Mouse (Mus musculus): ENCODE results near the gene Fam213a. TPM values are rescaled to one million over a fixed set of nuclear protein-coding genes. Genes with fewer than 3 reads are reported as not detected.

The Fam213a gene
- total and polyA plus RNA-seq, 2 experiments from 2014 or later: 50.0 to 124 TPM

DNA sequence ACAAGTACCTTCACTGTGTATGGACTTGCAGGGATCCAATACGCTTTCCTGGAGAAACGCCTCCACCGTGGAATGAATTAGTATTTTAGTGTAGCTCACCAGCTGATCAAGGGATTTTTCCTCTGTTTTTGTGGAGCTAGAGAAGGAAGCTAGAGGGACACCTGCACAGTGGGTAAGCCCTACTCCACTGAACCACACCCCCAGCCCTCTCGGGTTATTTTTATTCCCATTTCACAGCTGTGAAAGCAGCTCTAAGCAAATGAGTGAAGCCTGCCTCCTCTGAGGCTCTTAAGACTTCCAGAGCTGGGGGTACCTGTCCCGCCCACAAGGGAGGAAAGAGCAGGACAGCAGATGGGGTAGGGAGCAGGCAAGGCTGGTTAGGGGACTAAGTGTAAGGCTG is 60.2 kb downstream of the Fam213a start:
- no peak for TF ChIP-seq CTCF (IDR thresholded peaks at IDR 0.05)
- Histone ChIP-seq H3K36me3 (ENCODE audit: insufficient read depth, low read length) (no peaks in the 10 kb centered on the region), H3K27ac (ENCODE audit: low read depth, low read length) (no peak overlapping the region), H3K4me3 (ENCODE audit: low read depth, low read length) (no peak overlapping the region), H3K9me3 (ENCODE audit: low read length) (no peaks in the 10 kb centered on the region), H3K4me1 (ENCODE audit: insufficient read depth, low read length) (peaks cover 34% of the 10 kb centered on the region; the same call in 1 of the 2 replicates), H3K9ac (replicated peaks; ENCODE audit: low read length, poor library complexity, severe bottlenecking) (no peak overlapping the region), H3K4me2 (ENCODE audit: low read depth, low read length, poor library complexity, severe bottlenecking) (no peak overlapping the region), H3K27me3 (ENCODE audit: insufficient read depth, low read length) (no peaks in the 10 kb centered on the region)
- DNase-seq (ENCODE audit: low spot score) (no peak), ATAC-seq (ENCODE audit: low FRiP score) (no peak)
- WGBS: 85% methylated on average over 5 of the region's 5 CpGs

DNA sequence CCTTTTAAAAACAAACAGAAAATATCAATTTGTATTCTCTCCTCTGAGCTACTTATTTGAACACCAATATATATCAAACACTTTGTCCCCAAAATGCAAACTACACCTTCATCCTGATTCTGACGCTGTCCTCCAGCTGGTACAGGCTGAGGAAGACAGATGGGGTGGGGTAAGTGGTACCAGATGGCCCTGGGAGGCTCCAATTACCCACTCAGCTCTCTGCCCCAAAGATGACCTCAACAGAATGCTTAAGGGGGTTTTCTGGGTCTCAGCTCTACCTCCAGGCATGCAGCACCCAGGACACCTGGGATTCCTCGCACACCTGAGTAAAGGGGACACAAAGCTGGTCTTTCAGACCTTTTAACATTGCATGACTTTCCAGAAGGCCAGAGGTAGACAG is 60.9 kb downstream of the Fam213a start:
- Histone ChIP-seq H3K27ac (ENCODE audit: low read depth, low read length) (no peak overlapping the region), H3K4me3 (ENCODE audit: low read depth, low read length) (no peak overlapping the region), H3K4me1 (ENCODE audit: insufficient read depth, low read length) (peaks cover 29% of the 10 kb centered on the region; the same call in 1 of the 2 replicates), H3K27me3 (ENCODE audit: insufficient read depth, low read length) (no peaks in the 10 kb centered on the region), H3K9me3 (ENCODE audit: low read length) (no peaks in the 10 kb centered on the region), H3K4me2 (ENCODE audit: low read depth, low read length, poor library complexity, severe bottlenecking) (no peak overlapping the region), H3K36me3 (ENCODE audit: insufficient read depth, low read length) (no peaks in the 10 kb centered on the region), H3K9ac (replicated peaks; ENCODE audit: low read length, poor library complexity, severe bottlenecking) (no peak overlapping the region)
- DNase-seq (ENCODE audit: low spot score) (no peak), ATAC-seq (ENCODE audit: low FRiP score) (no peak)
- WGBS: 64% methylated on average over 2 of the region's 2 CpGs
- TF ChIP-seq CTCF (IDR thresholded peaks at IDR 0.05): no peak

DNA sequence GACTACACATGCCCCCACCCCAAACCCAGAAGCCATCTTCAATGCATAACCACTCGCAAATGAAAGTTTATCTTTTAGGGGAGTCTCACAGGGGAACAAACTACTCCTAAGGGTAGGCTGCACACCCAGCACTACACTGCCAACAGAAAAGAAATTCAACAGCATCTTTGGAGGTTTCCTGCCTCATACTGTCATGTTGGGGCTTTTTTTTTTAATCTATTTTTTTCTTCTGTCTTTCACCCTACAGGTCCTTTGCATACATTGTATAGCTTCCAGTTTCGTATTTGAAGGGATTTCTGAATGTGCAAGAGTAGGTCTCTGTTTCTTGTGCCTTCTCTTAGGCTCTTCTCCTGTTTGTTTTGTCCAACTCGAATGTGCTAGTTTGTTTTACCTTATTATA is 61.3 kb downstream of the Fam213a start:
- no peak overlapping the region for H3K27ac ChIP-seq (ENCODE audit: low read depth, low read length)
- H3K4me3 ChIP-seq (ENCODE audit: low read depth, low read length): no peak overlapping the region
- H3K9me3 ChIP-seq (ENCODE audit: low read length): no peaks in the 10 kb centered on the region
- H3K4me2 ChIP-seq (ENCODE audit: low read depth, low read length, poor library complexity, severe bottlenecking): no peak overlapping the region
- H3K27me3 ChIP-seq (ENCODE audit: insufficient read depth, low read length): no peaks in the 10 kb centered on the region
- H3K4me1 ChIP-seq (ENCODE audit: insufficient read depth, low read length): peaks cover 29% of the 10 kb centered on the region; the same call in 1 of the 2 replicates
- 91% methylated on average over 3 of the region's 3 CpGs for WGBS
- no peaks in the 10 kb centered on the region for H3K36me3 ChIP-seq (ENCODE audit: insufficient read depth, low read length)
- H3K9ac ChIP-seq (replicated peaks; ENCODE audit: low read length, poor library complexity, severe bottlenecking): no peak overlapping the region
- TF ChIP-seq CTCF (IDR thresholded peaks at IDR 0.05): no peak
- ATAC-seq (ENCODE audit: low FRiP score): no peak
- no peak for DNase-seq (ENCODE audit: low spot score)

DNA sequence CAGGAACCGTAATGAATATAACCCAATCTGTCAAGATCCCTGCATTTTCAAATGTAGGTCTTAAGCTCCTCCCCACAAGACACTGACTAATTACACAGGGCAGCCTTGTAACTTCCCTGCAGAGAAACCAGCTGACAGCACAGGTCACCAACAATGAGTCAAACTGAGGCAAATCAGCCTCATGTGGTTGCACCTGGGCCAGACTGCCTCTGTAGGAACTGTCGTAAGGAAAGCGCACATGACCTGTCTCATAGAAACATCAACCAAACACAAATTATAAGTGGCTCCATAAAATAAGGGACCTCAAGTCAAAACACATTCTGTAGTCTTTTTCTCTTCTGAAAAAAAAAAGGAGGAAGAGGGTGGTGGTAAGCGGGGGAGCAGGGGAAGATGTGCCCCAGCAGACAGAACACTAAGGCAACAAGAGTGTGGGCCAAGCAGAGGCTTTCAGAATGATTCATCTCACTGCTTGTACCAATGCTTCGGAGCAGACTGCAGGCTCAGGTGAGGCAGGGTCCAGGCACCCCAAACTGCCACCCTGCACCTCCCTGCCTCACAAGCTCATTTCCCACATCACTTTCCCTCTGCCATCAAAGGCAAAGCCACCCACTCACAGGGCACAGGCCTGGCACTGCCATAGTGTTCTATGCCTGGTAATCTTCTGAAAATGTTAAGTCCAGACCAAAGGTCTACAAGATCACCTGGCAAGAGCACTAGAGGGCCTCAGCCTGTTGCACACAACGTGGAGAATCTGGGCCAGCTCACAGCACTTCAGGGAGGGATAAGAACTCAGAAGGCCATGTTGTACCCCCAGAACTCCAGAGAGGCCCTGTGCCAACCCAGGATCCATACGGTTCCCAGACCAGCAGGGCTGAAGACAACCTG is 63.6 kb downstream of the Fam213a start:
- no peaks in the 10 kb centered on the region for H3K9me3 ChIP-seq (ENCODE audit: low read length)
- H3K4me1 ChIP-seq (ENCODE audit: insufficient read depth, low read length): peaks cover 11% of the 10 kb centered on the region; the same call in 1 of the 2 replicates
- DNase-seq (ENCODE audit: low spot score): no peak
- no peak overlapping the region for H3K9ac ChIP-seq (replicated peaks; ENCODE audit: low read length, poor library complexity, severe bottlenecking)
- H3K36me3 ChIP-seq (ENCODE audit: insufficient read depth, low read length): no peaks in the 10 kb centered on the region
- no peaks in the 10 kb centered on the region for H3K27me3 ChIP-seq (ENCODE audit: insufficient read depth, low read length)
- no peak overlapping the region for H3K27ac ChIP-seq (ENCODE audit: low read depth, low read length)
- 73% methylated on average over 7 of the region's 7 CpGs for WGBS
- TF ChIP-seq CTCF (IDR thresholded peaks at IDR 0.05): no peak
- no peak for ATAC-seq (ENCODE audit: low FRiP score)
- H3K4me2 ChIP-seq (ENCODE audit: low read depth, low read length, poor library complexity, severe bottlenecking): no peak overlapping the region
- H3K4me3 ChIP-seq (ENCODE audit: low read depth, low read length): no peak overlapping the region

DNA sequence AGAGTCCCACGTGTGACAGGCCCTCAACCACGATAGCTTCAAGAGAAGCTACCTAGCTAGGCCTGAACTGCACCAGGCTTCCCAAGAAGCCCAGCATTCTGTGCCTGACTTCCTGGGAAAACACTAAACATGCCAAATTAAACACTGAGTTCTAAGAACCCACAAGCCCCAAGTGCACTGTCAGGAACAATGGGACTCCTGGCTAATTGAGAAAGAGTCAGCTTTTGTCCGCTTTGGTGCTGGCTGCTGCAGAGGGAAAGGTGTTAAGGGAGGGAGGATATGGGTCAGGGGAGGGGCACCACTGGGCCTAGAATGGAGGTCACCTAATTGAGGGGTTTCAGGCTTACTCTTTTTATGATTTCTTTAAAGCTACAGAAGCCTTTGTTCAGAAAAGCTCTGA is 64.5 kb downstream of the Fam213a start:
- DNase-seq (ENCODE audit: low spot score) (no peak), ATAC-seq (ENCODE audit: low FRiP score) (no peak)
- H3K9ac ChIP-seq (replicated peaks; ENCODE audit: low read length, poor library complexity, severe bottlenecking): no peak overlapping the region
- no peaks in the 10 kb centered on the region for H3K9me3 ChIP-seq (ENCODE audit: low read length)
- H3K4me2 ChIP-seq (ENCODE audit: low read depth, low read length, poor library complexity, severe bottlenecking): no peak overlapping the region
- no peak overlapping the region for H3K27ac ChIP-seq (ENCODE audit: low read depth, low read length)
- 0 out of 2 replicates have a peak, but pooled peaks cover 9% of the 10 kb centered on the region for H3K4me1 ChIP-seq (ENCODE audit: insufficient read depth, low read length)
- H3K4me3 ChIP-seq (ENCODE audit: low read depth, low read length): no peak overlapping the region
- TF ChIP-seq CTCF (IDR thresholded peaks at IDR 0.05): no peak
- H3K27me3 ChIP-seq (ENCODE audit: insufficient read depth, low read length): no peaks in the 10 kb centered on the region
- 40% methylated on average over 3 of the region's 3 CpGs for WGBS
- H3K36me3 ChIP-seq (ENCODE audit: insufficient read depth, low read length): no peaks in the 10 kb centered on the region

DNA sequence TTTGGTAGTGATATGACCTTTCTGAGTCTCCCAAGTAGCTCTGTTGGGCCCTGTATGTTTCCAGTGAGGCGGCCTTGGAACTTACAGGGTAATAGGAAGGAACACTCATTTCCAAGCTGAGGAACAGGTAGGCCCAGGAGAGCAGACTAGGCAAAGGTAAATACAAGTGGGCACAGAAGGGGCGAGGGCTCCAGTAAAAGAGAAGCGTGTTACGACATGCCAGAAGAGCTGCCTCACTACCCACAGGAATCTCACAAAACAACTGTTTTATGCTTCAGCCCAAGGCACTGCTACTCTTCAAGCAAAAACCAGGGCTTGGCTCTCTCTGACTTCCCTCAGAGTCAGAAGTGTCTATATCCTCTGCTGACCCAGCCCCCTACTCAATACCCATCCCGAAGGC is 65.1 kb downstream of the Fam213a start:
- 89% methylated on average over 5 of the region's 5 CpGs for WGBS

More for the DNA sequence above, 65.1 kb downstream of the Fam213a start:
- H3K27ac ChIP-seq (ENCODE audit: low read depth, low read length): no peak overlapping the region
- H3K9me3 ChIP-seq (ENCODE audit: low read length): no peaks in the 10 kb centered on the region
- no peaks in the 10 kb centered on the region for H3K36me3 ChIP-seq (ENCODE audit: insufficient read depth, low read length)
- DNase-seq (ENCODE audit: low spot score): no peak
- 0 out of 2 replicates have a peak, but pooled peaks cover 9% of the 10 kb centered on the region for H3K4me1 ChIP-seq (ENCODE audit: insufficient read depth, low read length)
- no peak for ATAC-seq (ENCODE audit: low FRiP score)
- no peaks in the 10 kb centered on the region for H3K27me3 ChIP-seq (ENCODE audit: insufficient read depth, low read length)
- no peak for TF ChIP-seq CTCF (IDR thresholded peaks at IDR 0.05)
- no peak overlapping the region for H3K9ac ChIP-seq (replicated peaks; ENCODE audit: low read length, poor library complexity, severe bottlenecking)
- no peak overlapping the region for H3K4me2 ChIP-seq (ENCODE audit: low read depth, low read length, poor library complexity, severe bottlenecking)
- no peak overlapping the region for H3K4me3 ChIP-seq (ENCODE audit: low read depth, low read length)

Measured in midbrain, postnatal 0 days (tissue).